Mouse (Mus musculus): ENCODE results near the gene Polr2b.

- no peak for TF ChIP-seq POLR2A (IDR thresholded peaks at IDR 0.05; ENCODE audit: insufficient read depth, low read depth, low read length)
- no peak for TF ChIP-seq CTCF (IDR thresholded peaks at IDR 0.05)
- no peak for TF ChIP-seq EP300 (IDR thresholded peaks at IDR 0.05; ENCODE audit: insufficient read depth, low read depth, low read length)
Measured at GRCm38 (mm10) chr5:77372778-77373177, 62.8 kb downstream of the Polr2b start.

All from heart, adult 2 months (tissue).